Mouse (Mus musculus): ENCODE measurements around the gene Cep295nl. TPM values are rescaled to one million over a fixed set of nuclear protein-coding genes. Genes with fewer than 3 reads are reported as not detected.

Gene Cep295nl
- total RNA-seq, 2 experiments from 2014 or later, result 1.9 to 2.5 TPM

DNA sequence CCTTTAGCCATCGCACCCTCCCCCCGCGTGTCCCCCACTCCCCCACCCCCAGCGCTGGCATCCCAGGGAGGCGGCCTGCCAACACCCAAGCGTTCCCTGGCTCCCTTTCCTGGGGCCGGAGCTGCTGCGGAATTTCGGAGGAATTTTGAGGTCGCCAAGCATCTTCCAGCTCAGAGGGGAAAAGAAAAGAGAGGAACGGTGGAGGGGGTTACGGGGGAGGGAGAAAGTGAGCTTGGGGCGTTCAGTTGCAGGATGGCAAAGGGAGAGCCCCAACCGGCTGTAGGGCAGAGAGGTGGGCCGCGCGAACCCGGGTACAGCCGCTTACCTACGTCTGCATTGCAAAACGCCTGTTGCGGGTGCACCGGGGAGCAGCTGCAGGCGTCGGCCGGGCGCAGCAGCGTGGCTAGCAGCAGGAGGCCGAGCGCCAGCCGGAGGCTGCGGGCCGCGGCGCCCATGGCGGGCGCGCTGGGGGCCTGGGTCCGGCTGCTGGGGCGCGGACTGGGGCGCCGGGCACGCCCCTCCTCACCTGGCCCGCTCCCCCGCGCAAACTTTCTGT is 12.4 kb upstream of the Cep295nl start:
- DNase-seq, result peak; percentile 76

DNA sequence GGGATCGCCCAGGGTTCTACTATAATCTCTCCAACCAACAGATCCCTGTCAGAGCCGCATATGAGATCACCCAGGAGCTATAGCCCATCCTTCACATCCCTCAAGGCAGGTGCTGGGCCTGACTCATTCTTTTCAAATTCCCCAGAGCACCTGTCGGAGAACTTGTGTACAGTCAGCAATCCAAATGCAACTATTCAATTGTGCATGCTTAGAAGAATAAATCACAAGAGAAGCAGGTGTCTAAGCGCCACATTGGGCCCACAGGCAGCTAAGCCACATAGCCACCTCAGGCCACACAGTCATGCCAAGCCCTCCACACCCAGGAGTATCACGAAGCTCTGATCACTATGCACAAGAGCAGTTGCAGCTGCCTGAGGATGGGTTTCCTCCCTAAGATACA is 7.2 kb upstream of the Cep295nl start:
- no peak for DNase-seq

DNA sequence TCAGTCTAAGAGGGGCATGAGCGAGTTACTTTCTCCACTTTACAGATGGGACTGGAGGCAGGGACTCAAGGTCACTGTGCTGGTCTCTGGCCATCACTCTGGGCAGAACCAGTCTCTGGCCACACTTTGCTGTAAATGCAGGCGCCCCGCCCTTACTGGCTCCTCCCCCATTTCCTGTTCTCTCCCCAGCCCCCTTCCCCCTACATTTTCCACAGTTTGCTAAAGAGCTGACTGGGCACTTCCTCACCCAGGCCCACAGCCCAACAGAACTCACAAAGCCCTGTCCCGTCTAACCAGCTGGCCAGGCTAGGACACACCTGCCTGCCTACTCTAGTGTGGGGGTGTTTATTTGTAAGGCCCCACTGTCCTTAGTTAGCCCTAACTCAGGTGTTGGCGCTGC is 6.6 kb upstream of the Cep295nl start:
- DNase-seq, result peak; percentile 75

DNA sequence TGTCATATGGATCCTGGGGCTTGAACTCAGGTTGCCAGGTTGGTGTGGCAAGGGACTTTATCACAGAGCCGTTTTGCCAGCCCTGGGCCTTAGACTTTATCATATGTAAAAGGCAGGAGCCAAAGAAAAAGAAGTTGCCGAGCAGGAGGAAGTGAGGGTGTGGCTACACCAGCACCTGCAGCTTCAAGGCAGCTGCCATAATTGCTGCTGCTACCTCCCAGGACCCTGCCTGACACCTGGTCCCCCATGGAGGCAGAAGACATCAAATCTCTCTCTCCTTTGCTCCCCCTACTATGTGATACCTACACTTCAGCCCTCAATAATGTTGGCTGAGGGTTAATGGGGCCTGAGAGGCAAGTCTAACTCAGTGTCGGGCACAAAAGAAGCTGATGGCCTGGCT is 6.1 kb upstream of the Cep295nl start:
- no peak for DNase-seq

DNA sequence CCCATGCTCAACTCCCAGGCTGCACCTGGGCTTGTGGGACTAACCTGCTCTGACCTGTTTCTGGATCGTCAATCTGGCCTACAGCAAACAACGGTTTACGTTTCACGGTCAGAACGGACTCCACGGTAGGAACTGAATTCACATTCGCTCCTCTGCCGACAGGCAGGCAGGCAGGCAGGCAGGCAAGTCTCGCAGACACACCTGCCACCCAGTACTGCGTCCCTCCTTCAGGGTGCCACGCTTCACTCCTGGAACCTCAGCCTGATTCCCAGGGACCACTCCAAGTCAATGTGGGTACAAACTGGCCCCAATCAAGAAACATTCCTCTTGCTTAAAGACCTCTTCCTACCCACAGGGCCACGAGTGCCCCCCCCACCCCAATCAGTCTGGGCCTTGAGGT is 5.6 kb upstream of the Cep295nl start:
- DNase-seq, result no peak

DNA sequence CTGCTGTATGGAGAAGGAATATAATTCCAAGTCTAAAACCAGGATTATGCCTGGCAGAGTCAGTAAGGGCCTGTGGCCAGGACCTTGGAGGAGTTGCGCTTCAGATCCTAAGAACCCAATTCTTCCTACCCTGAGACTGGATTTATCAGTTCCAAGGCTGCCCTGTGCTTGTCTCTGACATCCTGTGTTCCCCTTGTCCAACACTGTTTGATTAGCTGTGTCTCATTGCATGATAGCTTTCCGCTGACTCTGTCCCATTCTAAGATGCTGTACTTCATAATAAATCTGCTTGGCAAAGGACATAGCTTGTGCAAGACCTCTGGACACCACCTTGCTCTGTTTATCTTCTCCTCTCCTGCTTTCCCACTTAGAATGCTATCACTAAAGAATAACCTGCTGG is 5.1 kb upstream of the Cep295nl start:
- no peak for DNase-seq

DNA sequence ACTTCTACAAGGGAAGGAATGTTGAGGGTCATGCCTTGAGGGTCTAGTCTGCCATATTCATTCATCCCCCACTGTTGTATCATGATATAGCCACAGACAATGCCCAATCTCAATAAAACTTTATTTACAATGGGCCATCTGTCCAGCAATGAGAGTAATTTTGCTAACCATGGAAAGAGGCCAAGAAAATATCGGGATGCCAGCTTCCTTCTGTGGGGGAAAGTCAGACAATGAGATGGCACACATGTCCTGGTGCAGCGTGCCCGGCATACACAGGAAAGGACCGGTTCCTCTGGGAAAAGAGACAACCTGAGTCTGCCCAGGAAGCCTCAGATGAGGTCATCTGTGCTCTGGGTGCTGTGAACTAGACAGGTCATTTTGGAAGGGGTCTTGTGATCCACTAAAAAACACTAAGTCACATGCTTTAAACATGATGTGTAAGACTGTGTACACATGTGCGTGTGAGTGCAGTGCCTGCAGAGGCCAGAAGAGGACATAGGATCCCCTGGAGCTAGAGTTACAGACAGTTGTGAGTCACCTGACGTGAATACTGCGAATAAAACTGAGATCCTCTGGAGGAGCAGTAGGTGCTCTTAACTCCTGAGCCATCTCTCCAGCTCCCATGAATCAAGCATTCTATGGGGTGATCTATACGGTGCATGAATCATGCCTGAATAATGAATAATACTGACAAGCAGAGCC is 4.2 kb upstream of the Cep295nl start:
- no peak for DNase-seq

DNA sequence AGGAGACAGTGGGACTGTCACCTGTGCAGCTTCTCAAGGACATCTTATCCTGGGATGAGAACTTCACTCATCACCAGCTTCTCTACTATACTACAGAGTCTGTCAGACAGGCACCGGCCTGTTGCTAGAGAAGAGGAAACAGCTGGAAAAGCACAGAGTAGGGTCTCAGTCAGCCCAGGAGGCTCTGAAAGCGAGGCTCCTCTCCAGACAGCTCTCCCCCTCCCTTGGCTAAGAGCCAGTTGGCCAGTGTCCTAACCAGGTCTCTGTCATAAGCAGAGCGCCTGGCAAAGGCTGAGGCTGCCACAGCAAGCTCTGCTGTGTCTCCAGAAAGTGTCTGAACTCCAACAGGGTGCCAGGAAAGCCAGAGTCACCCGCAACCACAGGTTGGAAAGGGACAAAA is 3.4 kb upstream of the Cep295nl start:
- peak; percentile 75 for DNase-seq

DNA sequence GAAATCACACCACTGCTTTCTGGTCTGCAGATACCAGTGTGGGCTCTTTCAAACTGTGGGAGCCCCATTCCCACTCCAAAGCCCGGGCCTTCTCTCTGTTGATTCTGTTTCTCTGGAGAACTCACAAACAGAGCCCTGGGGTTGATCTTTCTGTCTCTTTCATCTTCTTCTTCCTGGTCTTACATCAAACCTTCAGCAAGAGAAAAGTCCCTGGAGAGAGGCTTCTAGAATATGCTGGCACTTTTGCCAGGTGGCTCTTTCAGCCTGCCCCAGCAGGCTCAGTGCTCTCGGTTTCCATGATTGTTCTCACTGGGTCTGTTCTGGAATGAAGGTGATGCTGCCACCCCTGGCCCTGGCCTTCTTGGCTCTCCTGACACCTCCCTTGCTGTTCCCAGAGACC is 1.3 kb upstream of the Cep295nl start:
- DNase-seq, result no peak

DNA sequence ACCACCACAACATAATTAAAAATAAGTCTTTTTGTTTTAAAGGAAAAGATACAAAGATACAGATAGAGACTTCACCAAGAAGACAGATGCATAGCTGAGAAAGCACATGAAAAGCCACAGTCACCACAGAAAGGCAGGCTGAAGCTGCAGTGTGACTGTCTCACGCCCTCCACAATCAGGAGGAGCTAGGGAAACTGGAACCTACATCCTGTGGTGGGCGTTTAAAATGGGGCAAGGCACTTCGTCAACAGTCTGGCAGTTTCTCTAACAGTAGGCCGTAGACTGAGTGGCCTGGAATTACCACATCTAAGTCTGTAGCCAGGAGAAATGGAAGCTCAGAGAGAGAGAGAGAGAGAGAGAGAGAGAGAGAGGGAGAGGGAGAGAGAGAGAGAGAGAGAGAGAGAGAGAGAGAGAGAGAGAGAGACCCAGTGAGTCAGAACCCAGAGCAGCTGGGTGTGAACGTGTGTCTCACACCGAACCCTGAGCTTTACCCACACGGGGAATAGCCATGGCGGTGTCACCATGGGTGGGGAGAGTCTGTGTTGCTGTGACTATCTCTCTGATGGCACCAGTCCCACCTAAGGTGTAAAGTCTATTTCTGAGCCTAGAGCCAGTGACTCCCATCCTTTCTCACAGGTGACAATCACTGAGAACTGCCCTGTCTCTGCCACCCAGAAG is 4.7 kb downstream of the Cep295nl start:
- no peak for DNase-seq

DNA sequence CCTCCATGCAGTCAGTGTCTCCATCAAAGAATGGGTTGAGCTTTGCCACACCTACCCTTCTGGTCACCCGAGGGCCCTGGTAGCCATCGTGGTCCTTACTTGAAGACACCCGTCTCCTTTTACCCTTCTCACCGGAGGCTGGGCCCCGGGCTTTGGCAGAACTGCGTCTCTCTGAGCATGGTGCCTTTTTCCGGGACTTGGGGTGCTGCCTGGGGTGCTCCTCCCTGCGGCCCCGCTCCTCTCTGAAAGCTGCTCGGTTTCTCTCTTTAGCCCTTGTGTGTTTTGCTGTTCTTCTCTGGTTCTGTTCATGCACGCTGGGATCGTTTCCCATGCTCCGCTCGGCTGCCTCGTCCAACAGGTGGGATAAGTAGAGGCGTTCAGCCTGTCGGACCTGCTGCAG is 8.9 kb downstream of the Cep295nl start:
- no peak for DNase-seq

DNA sequence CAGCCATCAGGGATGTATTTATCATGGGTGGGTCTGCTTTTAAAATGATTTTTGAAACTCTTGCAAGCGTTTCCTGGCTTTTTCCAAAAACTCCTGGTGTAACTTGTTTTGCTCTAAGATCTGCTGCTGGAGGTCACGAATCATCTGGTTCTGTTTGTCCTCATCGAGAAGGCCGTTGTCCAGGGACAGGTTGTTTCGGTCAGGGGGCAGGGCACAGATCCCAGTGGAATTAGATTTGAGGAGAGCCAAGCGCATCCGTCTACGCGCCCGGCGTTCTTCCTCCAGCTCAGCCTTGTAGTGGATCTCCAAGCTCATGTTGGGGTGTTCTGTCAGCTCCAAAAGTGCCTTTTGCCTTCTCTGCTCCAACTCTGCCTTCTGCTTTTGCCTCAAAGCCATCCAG is 9.9 kb downstream of the Cep295nl start:
- no peak for DNase-seq

DNA sequence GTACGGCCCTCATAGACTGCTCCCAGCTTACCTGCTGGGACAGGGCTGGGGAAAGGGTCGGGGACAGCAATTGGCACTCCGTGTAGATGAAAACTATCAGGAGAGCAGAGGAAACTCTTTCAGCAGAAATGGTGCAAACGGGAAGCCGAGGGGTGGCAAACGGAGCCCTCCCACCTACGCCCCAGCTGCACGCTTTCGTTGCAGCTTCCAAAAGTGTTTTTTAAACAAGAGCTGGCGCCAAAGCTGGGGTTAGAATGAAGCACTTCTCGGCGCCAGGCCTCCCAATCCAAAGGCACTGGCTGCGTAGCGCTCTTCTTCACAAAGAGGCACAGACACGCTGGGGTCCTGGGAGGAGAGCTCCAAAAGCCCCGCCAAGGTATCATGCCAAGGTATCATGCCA is 11.5 kb downstream of the Cep295nl start:
- DNase-seq, result no peak

DNA sequence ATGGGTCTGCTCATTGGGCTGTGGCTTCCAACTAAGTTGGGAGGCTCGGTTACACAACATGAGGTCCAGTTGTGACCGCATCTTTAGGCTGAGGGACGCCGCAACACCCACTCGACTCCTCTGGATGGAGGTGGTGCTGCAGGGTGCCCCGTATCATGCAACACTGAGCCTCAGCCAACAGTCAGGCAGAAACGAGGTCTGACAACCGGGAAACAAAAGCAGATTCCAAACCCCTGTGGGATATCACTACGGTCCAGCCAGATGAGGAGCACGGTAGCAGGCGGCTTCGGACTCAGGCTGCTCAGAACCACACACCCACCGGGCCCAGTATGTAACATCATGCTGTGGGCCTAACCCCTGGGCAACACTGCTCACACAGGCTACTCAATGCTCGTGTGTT is 11.9 kb downstream of the Cep295nl start:
- no peak for DNase-seq

DNA sequence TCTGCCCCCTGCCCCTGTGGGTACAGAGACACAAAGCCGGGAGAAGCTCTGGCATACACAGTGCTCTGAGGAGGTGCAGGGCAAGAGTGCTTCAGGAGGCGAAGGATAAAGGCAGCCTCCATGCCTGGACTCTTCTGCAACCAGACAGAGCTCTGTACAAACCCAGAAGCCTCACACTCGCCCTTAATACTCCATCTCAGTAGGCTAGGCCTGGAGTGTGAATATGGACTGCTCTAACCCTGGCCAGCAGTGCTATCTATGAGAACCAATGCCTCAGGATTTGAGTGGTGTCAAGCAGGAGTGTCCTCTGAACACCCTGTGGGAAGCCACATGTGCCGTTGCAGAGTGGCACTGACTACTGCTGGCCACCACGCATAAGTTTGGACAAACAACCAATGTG is 13.4 kb downstream of the Cep295nl start:
- no peak for DNase-seq

DNA sequence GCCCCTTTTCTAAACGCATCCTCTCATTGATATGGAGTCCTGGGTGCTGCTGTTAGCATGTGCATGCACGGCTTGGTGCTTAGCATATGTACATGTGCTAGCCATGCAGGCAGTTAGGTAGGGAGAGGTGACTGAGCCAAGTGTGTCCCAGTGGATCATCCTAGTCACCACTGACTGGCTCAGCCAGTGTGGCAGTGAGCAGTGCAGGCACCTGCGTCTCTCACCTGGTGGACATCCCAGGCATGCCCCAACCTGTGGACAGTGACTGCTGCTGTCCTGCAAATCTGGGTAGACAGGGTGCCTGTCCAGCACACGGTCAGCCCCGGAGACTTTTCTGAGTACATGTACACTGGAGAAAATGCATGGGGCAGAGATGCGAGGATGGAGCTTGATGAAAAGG is 13.8 kb downstream of the Cep295nl start:
- DNase-seq, result no peak

DNA sequence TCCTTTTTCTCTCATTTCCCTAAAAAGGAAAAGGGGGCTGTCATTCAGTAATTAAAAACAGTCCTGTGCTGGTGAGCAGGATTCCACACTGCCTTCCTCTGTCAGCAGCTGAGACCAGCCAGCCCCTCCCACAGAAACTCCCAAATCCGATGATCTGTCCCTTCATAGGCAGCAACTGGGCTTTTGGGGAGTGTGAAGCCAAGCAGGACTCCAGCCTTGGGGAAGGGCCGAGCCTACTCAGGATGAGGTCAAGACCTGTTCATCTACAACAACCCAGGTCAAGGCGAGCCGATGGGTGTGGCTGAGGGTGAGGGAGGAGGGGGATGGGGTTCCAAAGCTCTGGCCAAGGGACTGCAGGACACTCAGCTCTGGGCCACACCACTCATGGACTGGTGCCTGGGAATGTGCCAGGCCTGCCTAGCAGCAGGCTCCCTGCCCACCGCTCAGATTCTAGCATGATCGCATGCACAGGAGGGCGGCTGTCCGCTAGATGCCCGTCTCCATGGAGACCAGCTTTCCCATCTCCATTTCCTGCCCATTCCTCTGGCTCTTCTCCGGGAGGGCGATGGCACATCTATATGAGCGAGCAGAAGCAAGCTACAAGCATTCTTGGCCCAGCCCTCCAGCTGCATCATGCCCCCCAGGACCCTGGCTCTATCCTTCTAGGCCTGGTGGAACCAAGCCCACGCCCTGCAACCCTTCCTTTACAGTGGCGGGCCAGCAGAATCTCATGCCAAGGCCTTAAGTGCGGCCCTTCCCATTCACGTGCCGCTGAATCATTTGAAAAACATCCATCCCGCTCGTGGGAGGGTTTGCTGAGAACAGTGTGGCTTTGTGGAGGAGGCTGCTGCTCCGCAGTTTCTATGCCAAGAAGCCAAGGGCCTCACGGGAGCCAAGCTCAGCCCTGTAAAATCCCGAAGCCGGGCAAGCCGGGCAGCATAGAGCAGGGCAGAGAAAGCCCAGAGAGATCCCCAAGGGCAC is 15.0 kb downstream of the Cep295nl start:
- peak; percentile 73 for DNase-seq

DNA sequence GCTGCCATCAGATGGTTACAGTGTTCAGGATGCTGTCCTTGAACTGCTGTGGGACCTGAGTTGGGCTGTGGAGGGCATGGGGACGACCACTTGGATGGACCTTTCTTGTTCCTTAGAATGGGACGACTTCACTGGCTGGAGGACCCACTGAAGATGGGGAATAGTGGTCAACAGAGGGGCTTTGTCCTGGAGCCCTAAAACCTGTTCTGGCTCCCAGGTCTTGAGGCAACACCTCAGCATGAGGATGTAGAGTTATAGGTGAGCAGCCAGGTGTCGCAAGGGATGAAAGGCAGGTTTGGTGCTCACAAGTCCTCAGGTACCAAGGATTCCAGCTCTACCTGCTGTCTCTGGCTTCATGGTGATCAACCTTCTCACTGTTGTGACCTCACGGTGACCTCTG is 15.8 kb downstream of the Cep295nl start:
- DNase-seq, result no peak

DNA sequence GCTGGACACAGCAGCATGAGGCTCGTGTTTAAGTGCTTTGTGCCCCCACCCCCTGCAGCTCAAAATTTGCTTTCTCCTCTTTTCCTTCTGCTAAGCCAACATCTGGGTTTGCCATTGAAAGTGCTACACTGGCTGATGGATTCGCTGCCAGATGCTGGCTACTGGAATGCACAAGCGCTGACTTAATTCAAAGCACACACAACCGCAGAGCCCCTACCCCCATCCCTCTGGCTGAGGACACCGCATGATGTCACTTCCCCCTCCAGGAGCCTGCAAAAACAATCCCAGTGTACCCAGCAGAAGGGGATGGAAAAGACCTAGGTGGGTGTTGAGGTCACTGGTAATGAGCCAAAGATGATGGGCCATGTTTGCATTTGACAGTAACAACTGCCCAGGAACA is 17.8 kb downstream of the Cep295nl start:
- peak; percentile 61 for DNase-seq

DNA sequence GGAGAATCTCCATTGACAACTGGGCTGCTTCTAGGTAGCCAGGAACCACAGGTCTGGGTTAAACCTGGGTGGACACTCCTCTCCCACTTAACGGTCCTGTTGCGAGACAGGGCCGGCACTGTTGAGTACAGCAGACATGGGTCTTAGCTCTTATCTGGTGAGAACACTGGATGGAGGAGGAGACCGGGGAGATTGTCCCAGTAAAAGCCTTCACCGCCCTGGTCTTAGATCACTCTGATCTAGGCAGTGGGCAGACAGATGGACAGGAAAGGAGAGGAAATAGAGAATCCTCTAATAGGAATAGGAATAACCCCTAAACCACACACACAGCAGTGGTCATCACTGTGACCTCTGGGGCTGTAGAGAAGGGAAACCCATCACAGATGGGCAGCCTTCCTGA is 18.3 kb downstream of the Cep295nl start:
- no peak for DNase-seq

DNA sequence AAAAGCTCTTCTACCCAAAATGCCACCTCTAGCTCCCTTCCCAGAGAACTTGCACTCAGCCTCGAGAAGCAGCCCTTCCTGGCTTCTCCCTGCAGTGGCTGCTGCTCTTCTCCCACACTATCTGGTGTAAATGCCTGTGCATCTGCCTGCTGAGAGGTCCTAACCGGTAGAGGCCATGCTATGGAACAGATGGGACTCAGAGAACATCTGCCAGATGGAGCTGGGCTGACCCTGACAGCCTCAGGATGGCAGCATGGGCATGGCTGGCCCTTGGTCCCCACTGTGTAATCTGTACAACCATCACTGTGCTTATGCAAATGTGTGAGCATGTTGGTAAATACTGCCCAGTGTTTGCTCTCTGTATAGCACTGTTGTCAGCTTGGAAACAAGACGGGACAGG is 19.7 kb downstream of the Cep295nl start:
- DNase-seq, result no peak

DNA sequence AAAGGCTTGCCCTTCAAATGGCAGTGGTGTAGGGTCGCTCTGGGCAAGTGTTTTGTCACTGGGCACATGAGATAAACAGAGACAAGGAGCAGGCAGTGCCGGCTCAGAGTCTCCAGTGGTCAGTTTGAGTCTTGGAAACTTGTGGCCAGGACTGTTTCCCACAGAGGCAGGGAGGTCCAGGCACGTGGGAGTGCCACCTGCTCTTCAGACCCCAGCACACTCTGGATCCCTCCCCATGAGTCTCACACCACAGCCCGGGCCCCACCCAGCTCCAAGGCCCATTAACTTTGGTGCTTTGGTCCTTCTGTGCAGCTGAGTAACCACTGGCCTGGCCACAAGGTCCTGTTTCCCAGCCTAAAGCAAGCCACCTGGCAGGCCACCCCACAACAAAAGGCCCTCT is 20.3 kb downstream of the Cep295nl start:
- DNase-seq, result no peak

DNA sequence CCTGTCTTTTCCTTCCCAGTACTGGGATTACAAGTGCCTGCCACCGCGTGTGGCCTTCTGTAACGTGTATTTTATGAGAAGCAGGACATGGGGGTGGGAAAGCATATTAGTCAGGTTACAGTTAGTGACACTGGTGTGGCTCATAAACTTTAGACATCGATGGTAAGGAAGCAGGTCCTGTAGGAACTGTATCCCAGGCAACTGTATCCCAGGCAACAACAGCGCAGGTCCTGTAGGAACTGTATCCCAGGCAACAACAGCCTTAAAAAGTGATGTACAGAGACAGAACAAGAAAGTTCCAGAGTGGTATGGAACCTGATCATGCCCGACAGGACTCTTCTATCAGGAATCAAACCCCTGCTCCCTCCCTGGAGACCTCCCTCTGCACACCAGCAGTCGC is 20.8 kb downstream of the Cep295nl start:
- DNase-seq, result no peak
